Mouse (Mus musculus) liver, embryonic 11.5 days (tissue): ENCODE measurements around the gene Nppc. TPM values are rescaled to one million over a fixed set of nuclear protein-coding genes. Genes with fewer than 3 reads are reported as not detected.

Experiments used
- ATAC-seq: fragments of 200-750 bp; cut with Nextera tagmentation; replicated peaks from 2 replicates; pipeline ENCODE4 v1.8.0; 2017; ENCODE audit warnings: moderate number of reproducible peaks, mild to moderate bottlenecking, moderate TSS enrichment, moderate library complexity; ENCODE audit not compliant: low FRiP score
- DNase-seq: peaks from one replicate; pipeline ENCODE4 v3.0.0-alpha.2; 2017; ENCODE audit warnings: low spot score
- H3K27ac ChIP-seq: fragments of 300-500 bp; sonication (generic); 2 replicates; pipeline ENCODE4 v1.5.1; 2014; ENCODE audit warnings: mild to moderate bottlenecking, low read depth, low read length, control low read depth
- H3K27me3 ChIP-seq: fragments of 300-500 bp; sonication (generic); replicated peaks from 2 replicates; pipeline ENCODE4 v1.6.1; 2014; ENCODE audit warnings: low read length, mixed read lengths; ENCODE audit not compliant: control insufficient read depth, insufficient read depth
- H3K36me3 ChIP-seq: fragments of 300-500 bp; sonication (generic); 2 replicates; pipeline ENCODE4 v1.6.1; 2014; ENCODE audit warnings: mild to moderate bottlenecking, low read length, moderate library complexity, mixed read lengths; ENCODE audit not compliant: control insufficient read depth, insufficient read depth
- H3K4me1 ChIP-seq: fragments of 300-500 bp; sonication (generic); replicated peaks from 2 replicates; pipeline ENCODE4 v1.6.1; 2014; ENCODE audit warnings: low read length, mixed read lengths; ENCODE audit not compliant: control insufficient read depth, insufficient read depth
- H3K4me2 ChIP-seq: fragments of 300-500 bp; sonication (generic); 2 replicates; pipeline ENCODE4 v1.6.1; 2014; ENCODE audit warnings: mild to moderate bottlenecking, control low read depth, moderate library complexity
- H3K4me3 ChIP-seq: fragments of 300-500 bp; sonication (generic); 2 replicates; pipeline ENCODE4 v1.5.1; 2014; ENCODE audit warnings: low read depth, low read length, control low read depth
- H3K9ac ChIP-seq: fragments of 300-500 bp; sonication (generic); 2 replicates; pipeline ENCODE4 v1.6.1; 2014; ENCODE audit warnings: low read depth, low read length, control low read depth
- H3K9me3 ChIP-seq: fragments of 300-500 bp; sonication (generic); 2 replicates; pipeline ENCODE4 v1.6.1; 2016; ENCODE audit warnings: low read length, inconsistent platforms, mixed read lengths; ENCODE audit not compliant: control insufficient read depth
- WGBS: fragments of 180-500 bp; shearing (Covaris S2); extraction: QIAGEN DNeasy Blood & Tissue Kit; methylation state at CpG from one replicate; pipeline ENCODE4 v1.1.7; 2014; 5-methylcytosine and 5-hydroxymethylcytosine counted together
- microRNA-seq: library from miRNA; unstranded; fragments of <30 nt; microRNA quantifications from one replicate; pipeline ENCODE4, GENCODE M21; 2017; ENCODE audit warnings: borderline number of aligned reads
- polyA plus RNA-seq: library from polyadenylated mRNA; unstranded; fragments of >200 nt; fragmentation: Nextera tagmentation; extraction: Ambion mirVana; gene quantifications from 2 replicates; pipeline ENCODE4 v1.2.1, GENCODE M21; 2014

Nppc gene
- polyA plus RNA-seq, 1 experiment from 2014 or later: not detected

GRCm38 (mm10) chr1:86622296-86622695 is 48.1 kb downstream of the Nppc start:
- ATAC-seq: no peak
- Histone ChIP-seq H3K36me3 (no peaks in the 10 kb centered on the region), H3K9ac (no peak overlapping the region), H3K4me1 (no peaks in the 10 kb centered on the region), H3K27me3 (no peaks in the 10 kb centered on the region), H3K4me3 (no peak overlapping the region), H3K9me3 (no peaks in the 10 kb centered on the region), H3K4me2 (no peak overlapping the region), H3K27ac (no peak overlapping the region)
- DNase-seq: no peak
- 79% methylated on average over 2 of the region's 2 CpGs for WGBS

- Histone ChIP-seq H3K4me1 (no peaks in the 10 kb centered on the region), H3K27me3 (no peaks in the 10 kb centered on the region), H3K9me3 (no peaks in the 10 kb centered on the region), H3K36me3 (no peaks in the 10 kb centered on the region), H3K9ac (no peak overlapping the region), H3K4me3 (no peak overlapping the region), H3K27ac (no peak overlapping the region), H3K4me2 (no peak overlapping the region)
- no peak for ATAC-seq
- 55% methylated on average over 10 of the region's 10 CpGs for WGBS
- no peak for DNase-seq
Measured at GRCm38 (mm10) chr1:86618454-86619125, 51.8 kb downstream of the Nppc start.

Small RNAs within 50 kb of the gene (microRNA-seq; reads per million reads assigned to microRNA genes)
- gene Gm22955: not detected

Other genes with a start within 250 kb of the Nppc start
- not detected in 2 replicates for gene Nmur1, start 244.3 kb downstream of the Nppc start, polyA plus RNA-seq
- not detected in 2 replicates for gene Tex44, start 244.2 kb downstream of the Nppc start, polyA plus RNA-seq
- 2,666 and 2,805 TPM in 2 replicates for gene Ptma, start 143.8 kb downstream of the Nppc start, polyA plus RNA-seq
- gene Pde6d, start 87.9 kb downstream of the Nppc start, polyA plus RNA-seq: 48.1 and 52.1 TPM in 2 replicates
- gene Cops7b, start 87.7 kb downstream of the Nppc start, polyA plus RNA-seq: 30.8 and 33.4 TPM in 2 replicates
- gene Dis3l2, start 33.2 kb upstream of the Nppc start, polyA plus RNA-seq: 20.2 and 21.2 TPM in 2 replicates